Mouse (Mus musculus) gastrocnemius, adult 2 months (tissue): Measurements from ENCODE around the gene Eif4e3. TPM values are rescaled to one million over a fixed set of nuclear protein-coding genes. Genes with fewer than 3 reads are reported as not detected.

Experiments used
- DNase-seq: peaks from one replicate; pipeline ENCODE4 v3.0.0; 2022
- H3K27ac ChIP-seq: fragments of 200-600 bp; 2 replicates; pipeline ENCODE4 v1.8.1; 2022; ENCODE audit warnings: mild to moderate bottlenecking
- H3K4me3 ChIP-seq: fragments of 200-600 bp; 2 replicates; pipeline ENCODE4 v1.8.1; 2022; ENCODE audit warnings: mild to moderate bottlenecking, moderate library complexity
- CTCF ChIP-seq: fragments of 200-600 bp; IDR thresholded peaks from 2 replicates; pipeline ENCODE4 v1.8.1; 2022; ENCODE audit warnings: antibody characterized with exemption, mild to moderate bottlenecking, moderate library complexity
- intact Hi-C: fragments of 180-260 bp; cut with DNase I; formaldehyde crosslinking; loops from one replicate; pipeline ENCODE4 v1.15.1; 2025
- total RNA-seq, 2 experiments: library from RNA; stranded (reverse); gene quantifications; 2 replicates each; pipeline ENCODE4 v1.2.3; 2021

Gene Eif4e3
- total RNA-seq, 2 experiments from 2014 or later: 23.5 to 29.4 TPM

DNA sequence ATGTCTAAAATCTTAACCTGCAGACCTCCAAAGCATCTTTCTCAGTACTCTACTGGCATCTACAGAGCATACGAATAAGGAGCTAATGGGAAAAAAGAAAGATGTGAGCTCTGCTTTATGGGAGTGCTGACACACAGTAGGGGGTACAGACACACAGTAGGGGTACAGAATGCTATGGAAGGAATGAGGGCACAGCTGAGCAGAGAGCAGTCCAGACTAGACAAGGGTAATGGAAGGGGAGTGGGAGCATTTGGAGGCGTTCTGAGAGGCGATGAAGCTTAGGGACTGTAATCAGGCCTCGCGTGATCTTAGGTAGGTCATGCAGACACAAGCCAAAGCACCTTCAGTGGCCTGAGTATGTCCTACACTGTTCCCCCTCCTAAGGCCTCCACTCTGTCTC lies 17.4 kb upstream of the Eif4e3 start:
- H3K27ac ChIP-seq: no peak overlapping the region
- TF ChIP-seq CTCF: no peak
- no peak for DNase-seq
- intact Hi-C loops: no loop called here
- no peak overlapping the region for H3K4me3 ChIP-seq

DNA sequence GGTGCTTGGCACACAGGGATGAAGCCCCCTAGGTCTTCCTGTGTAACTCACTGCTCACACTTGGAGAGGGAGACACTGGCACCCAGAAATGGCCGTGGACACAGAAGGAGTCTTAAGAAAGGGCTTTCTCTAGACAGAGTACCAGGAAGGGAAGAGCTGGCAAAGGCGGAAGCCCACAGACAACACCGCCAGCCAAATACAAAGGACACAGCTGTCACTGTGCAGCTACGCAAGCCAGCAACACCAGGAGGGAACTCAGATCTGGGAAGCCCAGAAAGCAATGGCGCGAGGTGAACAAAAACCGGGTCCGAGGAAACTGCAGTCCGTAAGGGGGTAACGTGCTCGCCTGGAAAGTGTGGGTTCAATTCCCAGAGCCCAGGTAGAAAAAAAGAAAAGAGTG lies 11.5 kb upstream of the Eif4e3 start:
- no peak overlapping the region for H3K27ac ChIP-seq
- DNase-seq: no peak
- intact Hi-C loops: no loop called here
- no peak for TF ChIP-seq CTCF
- H3K4me3 ChIP-seq: no peak overlapping the region

DNA sequence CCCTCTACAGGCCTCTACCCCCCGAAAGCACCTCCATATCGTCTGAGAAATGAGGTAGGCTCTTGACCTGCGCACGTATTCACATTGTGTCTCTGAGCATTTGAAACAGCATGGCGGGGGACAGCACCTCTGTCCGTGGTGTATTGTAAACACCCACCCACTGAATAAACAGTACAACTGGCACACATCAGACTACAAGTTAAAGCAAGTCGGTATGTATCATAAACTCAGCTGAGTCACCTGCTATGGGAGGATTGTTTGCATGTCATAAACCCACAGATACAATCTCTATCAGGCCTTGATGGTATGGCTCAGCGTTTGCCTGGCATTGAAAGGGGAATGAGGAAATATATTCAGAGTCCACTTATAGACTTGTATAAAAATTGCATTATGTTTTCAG lies 10.8 kb upstream of the Eif4e3 start:
- intact Hi-C loops: no loop called here
- no peak overlapping the region for H3K4me3 ChIP-seq
- no peak overlapping the region for H3K27ac ChIP-seq
- no peak for DNase-seq
- no peak for TF ChIP-seq CTCF

DNA sequence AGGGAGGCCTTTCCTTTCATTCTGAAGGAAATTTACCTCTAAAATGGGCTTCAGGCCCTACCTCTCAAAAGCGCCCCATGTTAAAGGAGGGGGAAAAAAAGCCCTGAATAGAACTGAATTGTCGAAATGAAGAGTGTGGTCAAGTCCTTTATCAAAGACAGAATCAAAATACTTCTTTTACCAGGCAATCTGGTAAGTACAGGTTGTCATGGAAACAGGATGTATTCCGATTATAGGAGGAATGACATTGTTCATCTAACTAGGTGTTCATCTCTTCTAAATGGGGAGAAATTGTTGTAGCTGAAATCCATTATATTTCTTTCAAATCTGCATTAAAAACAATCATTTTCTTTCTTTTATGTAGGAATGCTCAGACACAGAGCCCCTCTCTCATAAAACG lies 7.9 kb upstream of the Eif4e3 start:
- no peak for DNase-seq
- intact Hi-C loops: no loop called here
- TF ChIP-seq CTCF: no peak
- Histone ChIP-seq H3K27ac (no peak overlapping the region), H3K4me3 (no peak overlapping the region)

DNA sequence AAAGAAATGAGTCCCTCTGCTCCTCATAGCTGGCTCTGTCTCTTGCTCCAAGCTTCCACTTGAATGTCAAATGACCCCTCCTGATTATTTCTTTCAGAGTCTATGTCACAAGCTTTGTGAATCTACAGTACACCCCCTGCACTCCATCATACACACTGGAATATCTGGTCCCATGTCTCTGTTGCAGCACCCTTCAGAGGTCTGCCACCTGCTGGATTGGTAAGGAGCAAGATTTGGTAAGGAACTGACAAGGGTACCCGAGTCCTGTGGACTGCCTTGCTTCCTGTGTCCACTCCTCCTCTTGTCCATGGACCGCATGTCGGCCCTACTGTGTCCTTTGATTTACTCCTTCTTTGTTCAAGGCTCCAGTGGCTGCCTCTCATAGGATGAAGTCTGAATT lies 5.2 kb upstream of the Eif4e3 start:
- Histone ChIP-seq H3K27ac (no peak overlapping the region), H3K4me3 (no peak overlapping the region)
- TF ChIP-seq CTCF: no peak; the same call in 1 of the 2 replicates
- intact Hi-C loops: no loop called here
- DNase-seq: no peak

DNA sequence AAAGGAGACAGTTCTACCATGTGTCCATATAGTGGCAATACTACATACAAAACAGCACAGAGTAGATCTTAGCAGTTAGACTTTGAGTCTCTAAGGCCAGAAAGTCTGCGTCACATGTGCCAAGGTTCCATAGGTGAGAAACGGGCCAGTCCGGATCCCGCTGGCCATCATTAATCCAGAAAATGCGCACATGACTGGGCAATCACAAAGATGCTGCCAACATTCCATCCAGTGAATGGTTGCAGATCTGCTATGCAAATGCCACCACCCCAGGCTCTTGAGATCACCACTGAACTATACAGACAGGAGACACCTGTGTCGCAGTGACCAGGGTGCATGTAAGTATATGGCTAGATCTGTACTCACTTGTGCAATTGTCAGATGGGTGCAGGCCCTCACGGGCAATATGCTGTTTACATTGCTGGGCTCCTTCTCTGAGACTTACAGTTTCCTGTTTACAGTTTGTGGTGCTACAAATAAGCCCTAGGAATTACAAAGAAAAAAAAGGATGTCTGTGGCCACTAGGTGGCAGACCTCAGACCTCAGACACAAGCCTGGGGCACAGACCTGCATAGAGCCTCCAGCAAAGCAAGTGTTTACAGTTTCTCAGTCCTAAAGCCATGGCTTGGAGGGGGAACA lies 4.0 kb upstream of the Eif4e3 start:
- intact Hi-C loops: no loop called here
- peak; percentile 82 for TF ChIP-seq CTCF
- H3K27ac ChIP-seq: no peak overlapping the region
- H3K4me3 ChIP-seq: no peak overlapping the region
- peak; percentile 56 for DNase-seq

DNA sequence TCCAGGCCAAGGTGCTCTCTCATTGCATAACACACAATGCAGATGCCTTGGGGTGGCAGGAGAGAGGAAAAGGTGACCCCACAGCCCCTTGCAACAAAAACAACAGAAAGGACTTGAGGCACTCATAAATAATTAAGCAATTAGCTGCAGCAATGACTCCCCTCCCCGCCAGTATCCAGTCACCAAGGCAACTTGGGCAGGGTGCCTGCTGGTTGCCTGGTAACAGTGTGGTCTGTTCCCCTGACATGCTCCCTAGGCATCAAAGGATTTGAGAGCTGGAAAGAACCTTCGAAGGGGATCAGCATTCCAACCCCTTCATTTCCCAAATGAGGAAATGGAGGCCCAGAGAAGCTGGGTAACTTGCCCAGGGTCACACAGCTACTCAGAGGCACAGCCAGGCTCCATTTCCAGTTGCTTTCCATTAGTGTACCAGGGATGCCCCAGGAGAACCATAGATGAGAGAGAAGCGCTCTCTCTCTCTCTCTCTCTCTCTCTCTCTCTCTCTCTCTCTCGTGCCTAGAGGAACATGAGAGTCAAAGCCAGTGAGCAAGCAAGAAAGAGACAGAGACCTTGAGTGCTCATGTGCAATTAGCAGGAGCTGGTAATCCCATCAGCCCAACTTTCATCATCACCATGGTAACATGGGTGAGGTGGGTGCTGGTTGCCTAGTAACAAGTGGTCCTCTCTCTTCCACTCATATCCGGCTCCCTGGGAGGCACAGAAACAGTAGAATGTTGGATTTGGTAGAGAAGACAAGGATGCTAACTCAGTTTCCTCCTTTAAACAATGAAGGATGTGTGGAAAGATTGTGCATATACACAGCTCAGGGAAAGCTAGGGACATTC lies 3.1 kb upstream of the Eif4e3 start:
- intact Hi-C loops: no loop called here
- no peak for TF ChIP-seq CTCF

DNA sequence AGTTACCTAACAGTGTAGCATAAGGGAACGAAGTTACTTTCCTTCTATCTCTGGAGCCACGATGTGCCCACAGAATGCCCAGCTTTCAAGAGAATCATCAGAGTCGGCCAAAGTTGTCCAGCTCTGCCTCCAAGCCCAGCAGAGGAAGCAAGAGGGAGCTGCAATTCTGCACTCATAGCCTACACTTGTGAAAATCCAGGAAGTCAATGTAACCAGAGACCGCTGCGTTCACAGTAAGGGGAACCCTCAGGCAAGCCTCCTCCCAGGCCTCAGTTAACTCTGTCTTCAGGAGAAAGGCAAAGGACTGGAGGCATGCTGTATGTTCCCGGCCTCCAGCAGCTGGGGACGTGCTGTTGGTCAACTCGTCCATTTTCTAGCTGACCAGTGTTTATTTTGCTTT lies 719 bp upstream of the Eif4e3 start:
- intact Hi-C loops: no loop called here
- H3K4me3 ChIP-seq: peak overlapping the region; percentile 93
- no peak for TF ChIP-seq CTCF
- peak overlapping the region; percentile 94 for H3K27ac ChIP-seq
- DNase-seq: no peak

More for the DNA sequence above, 3.1 kb upstream of the Eif4e3 start:
- no peak overlapping the region for H3K4me3 ChIP-seq
- H3K27ac ChIP-seq: no peak overlapping the region
- DNase-seq: no peak

DNA sequence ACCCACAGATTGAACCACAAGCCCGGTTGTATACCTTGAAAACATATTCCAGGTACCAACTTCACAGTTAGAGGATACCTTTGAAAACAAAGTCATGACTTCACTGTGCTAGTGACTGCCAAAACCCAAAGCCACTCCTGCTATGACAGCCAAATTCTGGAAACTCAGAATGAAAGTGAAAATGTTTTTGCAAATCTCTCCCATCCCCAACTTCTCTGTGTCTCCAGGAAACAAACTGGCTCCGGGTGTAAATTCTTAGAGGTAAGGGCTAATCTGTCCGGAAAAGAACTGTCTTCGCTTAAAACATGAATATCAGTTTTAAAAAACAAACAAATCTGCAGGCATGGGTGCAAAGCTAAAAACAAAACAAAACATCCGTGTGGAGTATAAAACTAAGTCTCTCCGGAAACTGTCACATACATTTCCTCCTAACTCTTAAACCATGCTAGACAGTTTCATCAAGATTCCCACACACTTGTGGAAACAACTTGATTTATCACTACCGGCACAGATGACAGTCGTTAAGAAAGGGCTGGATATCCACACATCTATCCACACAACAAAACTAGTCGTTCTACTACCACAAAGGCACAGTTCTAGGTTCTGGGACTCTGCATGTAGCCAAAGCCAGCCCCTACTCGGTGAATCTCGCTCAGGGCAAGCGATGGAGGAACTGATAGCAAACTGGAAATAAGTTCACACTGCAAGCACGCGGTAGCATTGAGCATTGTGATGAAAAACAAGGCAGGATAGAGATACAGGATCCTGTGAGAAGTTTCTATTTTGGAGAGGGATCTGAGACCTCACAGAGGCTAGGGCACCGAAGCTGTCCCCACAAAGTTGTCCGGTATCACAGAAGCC lies 884 bp downstream of the Eif4e3 start:
- no peak for DNase-seq
- intact Hi-C loops: no loop called here
- TF ChIP-seq CTCF: no peak
- Histone ChIP-seq H3K4me3 (peak overlapping the region; percentile 93), H3K27ac (peak overlapping the region; percentile 94)

DNA sequence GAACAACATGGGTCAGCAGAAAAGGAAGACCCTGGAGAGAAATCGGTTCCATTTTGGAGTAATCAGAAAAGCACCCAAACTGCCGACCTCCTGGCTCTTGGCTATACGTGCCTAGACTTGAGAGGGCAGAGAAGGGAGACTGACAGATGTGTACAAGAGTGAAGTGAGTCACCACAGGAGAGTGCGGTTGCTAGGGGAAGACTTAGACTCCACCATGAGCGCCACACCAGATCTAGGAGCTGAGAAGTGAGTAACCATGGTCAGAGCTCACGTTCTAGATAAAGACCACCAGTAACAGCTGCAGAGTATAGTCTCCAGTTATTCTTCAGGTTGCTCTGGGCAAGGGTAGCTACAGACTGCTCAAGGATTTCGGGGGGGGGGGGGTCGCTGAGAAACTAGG lies 3.3 kb downstream of the Eif4e3 start:
- no peak for DNase-seq
- H3K4me3 ChIP-seq: no peak overlapping the region
- intact Hi-C loops: no loop called here
- TF ChIP-seq CTCF: no peak
- H3K27ac ChIP-seq: no peak overlapping the region

DNA sequence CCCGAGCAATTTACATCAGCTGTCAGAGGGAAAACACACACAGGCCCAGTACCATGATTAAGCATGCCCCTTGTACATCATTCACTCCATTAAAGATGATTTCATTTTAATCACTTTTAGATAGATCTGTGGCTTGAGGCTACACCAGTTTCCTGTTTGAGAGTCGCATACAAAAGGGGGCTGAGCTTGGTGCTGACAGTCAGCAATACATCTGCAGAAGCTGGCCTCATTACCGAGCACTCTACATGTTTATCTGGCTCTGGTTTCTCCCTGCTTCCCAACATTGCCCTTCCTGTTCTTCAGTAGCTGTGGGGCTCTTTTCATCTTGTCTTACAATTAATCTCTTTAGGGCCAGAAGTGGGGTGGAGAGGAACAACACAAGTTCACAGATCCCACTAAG lies 6.1 kb downstream of the Eif4e3 start:
- TF ChIP-seq CTCF: no peak
- intact Hi-C loops: no loop called here
- DNase-seq: no peak
- no peak overlapping the region for H3K4me3 ChIP-seq
- no peak overlapping the region for H3K27ac ChIP-seq

DNA sequence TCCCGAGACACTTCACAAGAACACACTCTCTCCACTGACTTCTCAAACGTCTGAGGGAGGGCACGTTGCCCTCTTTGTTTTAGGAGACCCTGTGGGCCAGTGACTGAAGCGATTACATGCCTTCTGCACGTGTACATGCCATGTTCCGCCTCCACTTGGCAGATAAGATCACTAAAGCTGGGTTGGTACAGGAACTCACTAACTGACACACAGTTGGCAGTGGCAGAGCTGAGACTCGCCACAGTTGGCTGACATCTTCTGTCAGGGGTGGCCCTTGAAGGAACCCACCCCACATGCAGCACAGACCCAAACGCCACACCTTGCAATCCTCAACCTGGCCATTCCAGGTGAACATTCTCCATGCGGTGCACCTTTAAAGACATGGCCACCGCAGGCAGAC lies 8.0 kb downstream of the Eif4e3 start:
- no peak for TF ChIP-seq CTCF

DNA sequence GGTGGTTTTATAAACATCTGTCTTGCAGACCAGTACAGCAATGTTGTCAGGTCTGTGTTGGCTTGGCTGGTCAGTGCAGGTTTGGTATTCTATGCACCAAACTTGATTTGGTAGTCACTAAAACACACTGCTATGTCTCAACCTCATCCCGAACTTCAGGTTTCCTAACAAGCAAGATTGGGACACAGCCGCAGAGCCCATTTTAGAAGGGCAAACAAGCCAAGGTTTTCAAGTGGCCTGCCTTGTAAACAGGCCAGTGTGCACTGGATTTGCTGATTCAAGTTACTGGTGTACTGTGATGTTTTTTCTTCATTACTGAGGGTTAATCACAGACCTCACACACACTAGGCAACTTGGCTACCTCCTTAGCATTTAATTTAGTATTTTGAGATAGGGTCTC lies 10.5 kb downstream of the Eif4e3 start:
- Histone ChIP-seq H3K27ac (no peak overlapping the region; the same call in 1 of the 2 replicates), H3K4me3 (no peak overlapping the region)
- no peak for TF ChIP-seq CTCF
- no peak for DNase-seq
- intact Hi-C loops: no loop called here

More for the DNA sequence above, 8.0 kb downstream of the Eif4e3 start:
- intact Hi-C loops: no loop called here
- no peak for DNase-seq
- no peak overlapping the region for H3K27ac ChIP-seq
- H3K4me3 ChIP-seq: no peak overlapping the region
